In the genomic region with DNA sequence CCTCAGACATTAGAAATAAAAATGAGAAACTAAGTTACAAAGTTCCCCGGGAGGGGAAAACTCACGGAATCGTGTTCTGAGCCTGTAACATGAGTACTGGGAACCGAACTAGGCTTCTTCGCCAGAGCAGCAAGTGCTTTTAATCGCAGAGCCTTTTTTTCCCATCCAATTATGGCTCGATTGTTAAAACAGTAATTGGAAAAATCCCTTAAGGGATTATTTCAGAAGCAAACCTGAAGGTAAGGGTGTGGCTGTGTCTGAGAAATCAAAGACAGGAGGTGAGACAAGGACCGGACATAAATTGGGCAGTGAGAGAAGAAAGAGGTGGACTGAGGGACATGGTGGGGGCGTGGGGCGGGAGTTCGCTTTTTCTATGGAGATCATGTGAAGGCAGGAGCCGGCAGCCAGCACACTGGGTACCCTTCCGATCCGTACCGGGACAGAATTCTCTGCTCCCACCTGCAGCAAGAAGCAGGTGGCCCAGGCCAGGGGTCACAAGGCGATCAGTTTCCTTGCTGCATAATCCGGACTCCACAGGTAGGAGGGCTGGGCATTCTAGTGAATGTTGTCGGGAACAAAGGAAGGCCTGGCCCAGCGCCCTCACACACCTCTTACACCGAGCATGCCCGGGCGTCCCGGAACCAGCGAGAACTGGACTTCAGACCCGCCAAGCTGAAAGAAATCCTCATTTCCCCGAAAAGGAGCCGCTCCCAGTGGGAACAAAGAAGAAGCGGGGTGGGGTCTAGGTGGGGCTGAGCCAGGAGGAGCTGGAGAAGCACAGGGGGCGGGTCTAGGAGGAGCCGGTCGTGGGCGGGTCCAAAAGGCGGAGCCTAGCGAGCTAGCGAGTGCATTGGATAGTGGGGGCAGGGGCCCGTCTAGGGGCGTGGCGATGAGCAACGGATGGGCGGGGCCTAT, we compare ENCODE assay signal across 8 mouse cellular contexts. TPM values are rescaled to one million over a fixed set of nuclear protein-coding genes. Genes with fewer than 3 reads are reported as not detected.
DNase-seq lines count a peak whose midpoint lies in the region; ATAC-seq and TF ChIP-seq lines count a peak whose summit lies in the region.

No protein-coding gene starts in this region.

- H3K9ac ChIP-seq in embryonic facial prominence, embryonic 15.5 days = peak overlapping the region; percentile 66
- H3K9ac ChIP-seq in limb, embryonic 13.5 days = peak overlapping the region; percentile 82
- peak overlapping the region; percentile 78 for H3K9ac ChIP-seq in midbrain, embryonic 15.5 days

- H3K36me3 ChIP-seq in embryonic facial prominence, embryonic 15.5 days = no peaks in the 10 kb centered on the region
- no peaks in the 10 kb centered on the region for H3K36me3 ChIP-seq in limb, embryonic 13.5 days
- no peaks in the 10 kb centered on the region for H3K36me3 ChIP-seq in midbrain, embryonic 15.5 days (replicated peaks)

- H3K4me3 ChIP-seq in bone marrow macrophage, adult 2 months (ENCODE audit: insufficient read depth, low read length) = peak overlapping the region; percentile 53
- H3K4me3 ChIP-seq in embryonic facial prominence, embryonic 15.5 days (replicated peaks) = peak overlapping the region; percentile 65
- peak overlapping the region; percentile 68 for H3K4me3 ChIP-seq in limb, embryonic 13.5 days
- H3K4me3 ChIP-seq in midbrain, embryonic 15.5 days = peak overlapping the region; percentile 65

- peak; percentile 99 for ATAC-seq in embryonic facial prominence, embryonic 15.5 days (ENCODE audit: insufficient number of reproducible peaks, low FRiP score, low TSS enrichment, low read depth)
- ATAC-seq in limb, embryonic 13.5 days (ENCODE audit: low FRiP score, low read depth) = peak; percentile 99
- peak; percentile 99 for ATAC-seq in midbrain, embryonic 15.5 days (replicated peaks)

- H3K9me3 ChIP-seq in embryonic facial prominence, embryonic 15.5 days (replicated peaks) = no peaks in the 10 kb centered on the region
- H3K9me3 ChIP-seq in limb, embryonic 13.5 days = no peaks in the 10 kb centered on the region
- no peaks in the 10 kb centered on the region for H3K9me3 ChIP-seq in midbrain, embryonic 15.5 days

- no peak for TF ChIP-seq CTCF in bone marrow macrophage, adult 2 months (IDR thresholded peaks at IDR 0.05; ENCODE audit: low read depth, low read length)

- H3K4me2 ChIP-seq in embryonic facial prominence, embryonic 15.5 days (replicated peaks) = peak overlapping the region; percentile 91
- H3K4me2 ChIP-seq in limb, embryonic 13.5 days (replicated peaks) = peak overlapping the region; percentile 78
- H3K4me2 ChIP-seq in midbrain, embryonic 15.5 days = peak overlapping the region; percentile 72

- H3K4me1 ChIP-seq in bone marrow macrophage, adult 2 months (ENCODE audit: control insufficient read depth, insufficient read depth, low read length) = peaks cover 3% of the 10 kb centered on the region; the same call in 1 of the 2 replicates
- H3K4me1 ChIP-seq in embryonic facial prominence, embryonic 15.5 days = peaks cover 11% of the 10 kb centered on the region
- H3K4me1 ChIP-seq in limb, embryonic 13.5 days = peaks cover 5% of the 10 kb centered on the region; the same call in 1 of the 2 replicates
- peaks cover 13% of the 10 kb centered on the region; the same call in 1 of the 2 replicates for H3K4me1 ChIP-seq in midbrain, embryonic 15.5 days

- no peak overlapping the region for H3K27ac ChIP-seq in bone marrow macrophage, adult 2 months (ENCODE audit: insufficient read depth, low read depth, low read length)
- peak overlapping the region; percentile 84 for H3K27ac ChIP-seq in embryonic facial prominence, embryonic 15.5 days (replicated peaks)
- peak overlapping the region; percentile 89 for H3K27ac ChIP-seq in limb, embryonic 13.5 days
- H3K27ac ChIP-seq in midbrain, embryonic 15.5 days = peak overlapping the region; percentile 85

- peak; percentile 95 for DNase-seq in A20 (ENCODE audit: low read depth, low spot score)
- peak; percentile 89 to 91 for DNase-seq in heart, adult 9 months (ENCODE audit: low spot score in 2 of 2)
- peak; percentile 99 for DNase-seq in kidney, adult 9 months
- DNase-seq in spleen, adult 18-20 months = peak; percentile 89 to 94

- TF ChIP-seq POLR2A in bone marrow macrophage, adult 2 months (IDR thresholded peaks at IDR 0.05; ENCODE audit: borderline replicate concordance, low read depth, low read length) = no peak

- under 1% methylated on average over 40 of the region's 40 CpGs for WGBS in embryonic facial prominence, embryonic 15.5 days
- WGBS in limb, embryonic 13.5 days = under 1% methylated on average over 40 of the region's 40 CpGs
- WGBS in midbrain, embryonic 15.5 days = 2% methylated on average over 40 of the region's 40 CpGs

- no peaks in the 10 kb centered on the region for H3K27me3 ChIP-seq in embryonic facial prominence, embryonic 15.5 days
- H3K27me3 ChIP-seq in limb, embryonic 13.5 days = no peaks in the 10 kb centered on the region
- H3K27me3 ChIP-seq in midbrain, embryonic 15.5 days (replicated peaks) = no peaks in the 10 kb centered on the region

RNA-seq across cellular contexts. Expression of gene Nkain1, which starts 54.1 kb away (rescaled TPM):
- 0.54 TPM in 1 of 2 replicates, not detected in the other for polyA plus RNA-seq in bone marrow macrophage, adult 2 months (2012; ENCODE audit: insufficient read depth, insufficient read length, missing spikeins)
- polyA plus RNA-seq in embryonic facial prominence, embryonic 15.5 days (2015; fragmentation: Nextera tagmentation; extraction: Ambion mirVana) = 0.56 and 1.0 TPM in 2 replicates
- 2.6 and 3.0 TPM in 2 replicates for polyA plus RNA-seq in limb, embryonic 13.5 days (2015; fragmentation: Nextera tagmentation; extraction: Ambion mirVana)
- 12.8 and 13.6 TPM in 2 replicates for polyA plus RNA-seq in midbrain, embryonic 15.5 days (2015; fragmentation: Nextera tagmentation; extraction: Ambion mirVana)
